Comparison of ENCODE assay signal across 8 mouse cellular contexts in the genomic region with DNA sequence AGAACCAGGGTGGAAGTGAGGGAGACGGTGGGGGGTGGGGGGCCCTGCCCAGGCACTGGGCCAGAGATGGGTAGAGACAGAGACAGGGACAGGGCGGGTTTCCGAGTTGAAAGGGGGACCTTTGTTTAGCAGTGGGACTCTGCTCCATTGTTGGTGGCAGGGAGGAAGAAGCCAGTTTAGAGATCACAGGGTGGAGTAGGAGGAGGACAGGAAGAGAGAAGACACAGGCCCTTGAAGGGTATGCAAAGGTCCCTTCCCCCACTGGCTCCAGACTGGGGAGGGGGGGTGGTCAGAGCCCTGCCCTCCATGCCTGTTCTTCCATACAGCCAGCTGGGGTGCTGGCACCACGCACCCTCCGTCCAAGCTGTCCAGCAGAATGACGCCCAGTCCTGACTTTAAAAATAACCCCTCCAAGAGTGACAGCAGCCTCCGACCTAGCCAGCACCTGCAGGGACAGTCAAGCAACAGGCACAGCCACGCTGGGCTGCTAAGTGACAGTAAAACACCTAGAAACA. TPM values are rescaled to one million over a fixed set of nuclear protein-coding genes. Genes with fewer than 3 reads are reported as not detected.
A peak's percentile ranks its signal among the peaks of the same experiment; 100 is the strongest.
DNase-seq lines count a peak whose midpoint lies in the region; ATAC-seq lines count a peak whose summit lies in the region.
"Had no signal": no experiment of that assay in that cellular context is flagged by ENCODE, and none has a peak within 500 bp of the region (broad histone marks: within the 10 kb centered on the region; RNA-seq: fewer than 3 reads in every experiment).

No protein-coding gene starts in this region.

- peaks cover 12% of the 10 kb centered on the region for H3K36me3 ChIP-seq in limb, embryonic 10.5 days
- H3K36me3 ChIP-seq in stomach, embryonic 14.5 days (ENCODE audit: control insufficient read depth, insufficient read depth, low read length) = peaks cover 11% of the 10 kb centered on the region; the same call in 1 of the 2 replicates

- H3K27me3 ChIP-seq in limb, embryonic 10.5 days (ENCODE audit: low read depth, poor library complexity, severe bottlenecking) = peaks cover under 1% of the 10 kb centered on the region; the same call in 1 of the 2 replicates
- H3K27me3 ChIP-seq in stomach, embryonic 14.5 days (ENCODE audit: control insufficient read depth, insufficient read depth, low read length) = no peaks in the 10 kb centered on the region

- ATAC-seq in stomach, embryonic 14.5 days (ENCODE audit: insufficient number of reproducible peaks, insufficient read depth, low FRiP score, low read depth) = no peak

- H3K4me3 ChIP-seq in brown adipose tissue, adult 24 weeks (ENCODE audit: insufficient read depth, low read depth, low read length) = no peak overlapping the region; the same call in 1 of the 2 replicates
- no peak overlapping the region for H3K4me3 ChIP-seq in limb, embryonic 10.5 days
- no peak overlapping the region for H3K4me3 ChIP-seq in stomach, embryonic 14.5 days (ENCODE audit: low read depth, low read length)

- H3K9me3 ChIP-seq in limb, embryonic 10.5 days (replicated peaks) = no peaks in the 10 kb centered on the region
- no peaks in the 10 kb centered on the region for H3K9me3 ChIP-seq in stomach, embryonic 14.5 days (ENCODE audit: control insufficient read depth, low read depth, low read length)

- H3K4me2 ChIP-seq in stomach, embryonic 14.5 days (replicated peaks; ENCODE audit: low read depth, low read length) = no peak overlapping the region; the same call in 1 of the 2 replicates

- WGBS in limb, embryonic 10.5 days = 51% methylated on average over 8 of the region's 8 CpGs
- 38% methylated on average over 8 of the region's 8 CpGs for WGBS in stomach, embryonic 14.5 days

- intact Hi-C loops in heart, postnatal 14 days (cut with DNase I) = no loop called here

- peak overlapping the region; percentile 95 for H3K27ac ChIP-seq in brown adipose tissue, adult 24 weeks (replicated peaks; ENCODE audit: low read depth, low read length)
- peak overlapping the region; percentile 21; the same call in 1 of the 2 replicates for H3K27ac ChIP-seq in limb, embryonic 10.5 days
- H3K27ac ChIP-seq in stomach, embryonic 14.5 days (ENCODE audit: low read length) = peak overlapping the region; percentile 22

- no peak overlapping the region for H3K9ac ChIP-seq in stomach, embryonic 14.5 days (replicated peaks; ENCODE audit: low read depth, low read length)

- DNase-seq in cerebellum, postnatal 36 days = peak; percentile 81 to 84
- DNase-seq in heart, postnatal 14 days = peak; percentile 69 to 72
- no peak for DNase-seq in limb, embryonic 10.5 days (ENCODE audit: low spot score)
- DNase-seq in spleen, adult 18-20 months = no peak
- DNase-seq in embryo, embryonic 9.5 days (ENCODE audit: extremely low spot score) = no peak

- peaks cover 35% of the 10 kb centered on the region for H3K4me1 ChIP-seq in brown adipose tissue, adult 24 weeks (ENCODE audit: control insufficient read depth, insufficient read depth, insufficient read length, low read length)
- H3K4me1 ChIP-seq in limb, embryonic 10.5 days = peaks cover 41% of the 10 kb centered on the region
- peaks cover 73% of the 10 kb centered on the region for H3K4me1 ChIP-seq in stomach, embryonic 14.5 days (ENCODE audit: control insufficient read depth, insufficient read depth, low read length)

RNA-seq across cellular contexts. Expression of a gene that starts 7.6 kb away (rescaled TPM):
- 24.9 and 31.0 TPM in 2 replicates for polyA plus RNA-seq in brown adipose tissue, adult 24 weeks (2012; ENCODE audit: insufficient read depth, insufficient read length, missing spikeins)
- total RNA-seq in heart, postnatal 14 days (2021) = 100 to 1,000 TPM; 232 to 245 TPM
- 35.6 and 41.8 TPM in 2 replicates for polyA plus RNA-seq in limb, embryonic 10.5 days (2016; fragmentation: Nextera tagmentation; extraction: Ambion mirVana)
- polyA plus RNA-seq in stomach, embryonic 14.5 days (2014; fragmentation: Nextera tagmentation; extraction: Ambion mirVana) = 131 and 139 TPM in 2 replicates

RNA-seq across cellular contexts. Expression of a gene that starts 24.6 kb away (rescaled TPM):
- 5.7 and 9.8 TPM in 2 replicates for polyA plus RNA-seq in brown adipose tissue, adult 24 weeks (2012; ENCODE audit: insufficient read depth, insufficient read length, missing spikeins)
- 10 to 100 TPM; 19.1 to 19.9 TPM for total RNA-seq in heart, postnatal 14 days (2021)
- 33.9 and 45.3 TPM in 2 replicates for polyA plus RNA-seq in limb, embryonic 10.5 days (2016; fragmentation: Nextera tagmentation; extraction: Ambion mirVana)
- polyA plus RNA-seq in stomach, embryonic 14.5 days (2014; fragmentation: Nextera tagmentation; extraction: Ambion mirVana) = 68.0 and 68.9 TPM in 2 replicates

RNA-seq across cellular contexts. Expression of a gene that starts 25.5 kb away (rescaled TPM):
- 1.7 and 3.3 TPM in 2 replicates for polyA plus RNA-seq in brown adipose tissue, adult 24 weeks (2012; ENCODE audit: insufficient read depth, insufficient read length, missing spikeins)
- total RNA-seq in heart, postnatal 14 days (2021) = 10 to 100 TPM; 34.6 to 38.3 TPM
- 67.6 and 89.5 TPM in 2 replicates for polyA plus RNA-seq in limb, embryonic 10.5 days (2016; fragmentation: Nextera tagmentation; extraction: Ambion mirVana)
- 106 and 108 TPM in 2 replicates for polyA plus RNA-seq in stomach, embryonic 14.5 days (2014; fragmentation: Nextera tagmentation; extraction: Ambion mirVana)
- total RNA-seq: common myeloid progenitor, adult 5-6 weeks had no signal

RNA-seq across cellular contexts. Expression of a gene that starts 34.1 kb away (rescaled TPM):
- polyA plus RNA-seq in brown adipose tissue, adult 24 weeks (2012; ENCODE audit: insufficient read depth, insufficient read length, missing spikeins) = not detected in 2 replicates
- total RNA-seq in heart, postnatal 14 days (2021) = 1 to 10 TPM; 1.2 to 1.8 TPM
- polyA plus RNA-seq in limb, embryonic 10.5 days (2016; fragmentation: Nextera tagmentation; extraction: Ambion mirVana) = 0.85 and 1.3 TPM in 2 replicates
- polyA plus RNA-seq in stomach, embryonic 14.5 days (2014; fragmentation: Nextera tagmentation; extraction: Ambion mirVana) = 10.8 and 12.3 TPM in 2 replicates
- total RNA-seq: common myeloid progenitor, adult 5-6 weeks had no signal

RNA-seq across cellular contexts. Expression of a gene that starts 51.6 kb away (rescaled TPM):
- polyA plus RNA-seq in brown adipose tissue, adult 24 weeks (2012; ENCODE audit: insufficient read depth, insufficient read length, missing spikeins) = 14.7 and 16.3 TPM in 2 replicates
- 10 to 100 TPM; 36.2 to 36.4 TPM for total RNA-seq in heart, postnatal 14 days (2021)
- 149 and 173 TPM in 2 replicates for polyA plus RNA-seq in limb, embryonic 10.5 days (2016; fragmentation: Nextera tagmentation; extraction: Ambion mirVana)
- 121 and 126 TPM in 2 replicates for polyA plus RNA-seq in stomach, embryonic 14.5 days (2014; fragmentation: Nextera tagmentation; extraction: Ambion mirVana)

Comparison
In these comparisons a context has a peak if more than half of its experiments do, and no peak if none do; other contexts are left out.
1. H3K27ac ChIP-seq: peak in every context shown above with its lines; median percentile 95 in brown adipose tissue, adult 24 weeks; 22 in stomach, embryonic 14.5 days; 21 in limb, embryonic 10.5 days.
2. DNase-seq: peak in cerebellum, postnatal 36 days (2 of 2) and heart, postnatal 14 days (2 of 2); none in limb, embryonic 10.5 days (single experiment), spleen, adult 18-20 months (0 of 2) and embryo, embryonic 9.5 days (single experiment).
3. RNA of a gene that starts 25.5 kb away (polyA plus RNA-seq): 106 to 108 TPM in stomach, embryonic 14.5 days and 67.6 to 89.5 TPM in limb, embryonic 10.5 days; 1.7 to 3.3 TPM in brown adipose tissue, adult 24 weeks; every median in the first group is over 10 times any median in the second.